Mouse (Mus musculus): ENCODE data around the gene 2010111I01Rik. TPM values are rescaled to one million over a fixed set of nuclear protein-coding genes. Genes with fewer than 3 reads are reported as not detected.

Gene 2010111I01Rik
- polyA plus RNA-seq, 1 experiment from 2014 or later = 146 TPM

DNA sequence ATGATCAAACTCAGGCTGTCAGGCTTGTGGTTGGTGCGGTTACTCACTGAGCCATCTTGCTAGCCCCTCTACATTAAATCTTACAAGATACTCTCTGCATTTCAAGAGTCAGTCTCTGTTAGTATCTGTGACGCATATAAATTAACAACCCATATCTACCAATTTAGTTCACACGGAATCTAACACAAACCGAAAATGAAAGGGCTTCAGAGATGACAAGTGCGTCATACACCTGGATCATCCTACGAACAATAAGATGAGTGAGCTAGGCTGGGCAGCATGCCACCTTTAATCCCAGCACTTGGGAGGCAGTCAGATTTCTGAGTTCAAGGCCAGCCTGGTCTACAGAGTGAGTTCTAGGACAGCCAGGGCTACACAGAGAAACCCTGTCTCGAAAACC is 355.1 kb downstream of the 2010111I01Rik start:
- DNase-seq (ENCODE audit: low spot score) = no peak
- 94% methylated on average over 7 of the region's 7 CpGs for WGBS

DNA sequence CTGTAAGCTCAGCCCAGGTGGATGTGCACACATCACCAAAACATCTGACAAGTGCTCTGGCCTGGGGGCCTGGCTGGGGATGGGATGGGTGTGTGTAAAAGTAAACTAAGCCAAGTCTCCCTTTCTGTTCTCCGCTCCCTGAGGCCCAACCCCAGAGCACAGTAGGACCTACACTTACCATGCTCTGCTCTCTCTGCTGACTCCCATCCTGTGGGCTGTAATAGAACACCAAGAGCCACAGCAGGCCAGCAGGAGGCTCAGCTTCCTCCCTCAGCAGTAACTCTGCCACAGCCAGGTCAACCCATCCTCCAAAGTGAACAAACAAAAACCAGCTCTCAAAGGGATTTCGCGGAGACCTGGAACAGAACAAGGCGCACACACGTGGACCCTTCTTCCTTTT is 357.0 kb downstream of the 2010111I01Rik start:
- H3K4me3 ChIP-seq (replicated peaks; ENCODE audit: low read depth, low read length) = no peak overlapping the region

More for the DNA sequence above, 355.1 kb downstream of the 2010111I01Rik start:
- ATAC-seq (replicated peaks; ENCODE audit: low FRiP score, low read depth) = no peak
- Histone ChIP-seq H3K4me3 (replicated peaks; ENCODE audit: low read depth, low read length) (no peak overlapping the region), H3K36me3 (ENCODE audit: insufficient read depth, low read length) (0 out of 2 replicates have a peak, but pooled peaks cover 5% of the 10 kb centered on the region), H3K4me1 (replicated peaks; ENCODE audit: insufficient read depth, low read length) (peaks cover 32% of the 10 kb centered on the region), H3K9ac (ENCODE audit: low read depth, low read length) (no peak overlapping the region), H3K4me2 (ENCODE audit: low read length) (no peak overlapping the region), H3K27ac (no peak overlapping the region), H3K27me3 (ENCODE audit: insufficient read depth, low read length) (no peaks in the 10 kb centered on the region), H3K9me3 (replicated peaks; ENCODE audit: low read length) (no peaks in the 10 kb centered on the region)
- no peak for TF ChIP-seq CTCF (IDR thresholded peaks at IDR 0.05; ENCODE audit: low read depth)

DNA sequence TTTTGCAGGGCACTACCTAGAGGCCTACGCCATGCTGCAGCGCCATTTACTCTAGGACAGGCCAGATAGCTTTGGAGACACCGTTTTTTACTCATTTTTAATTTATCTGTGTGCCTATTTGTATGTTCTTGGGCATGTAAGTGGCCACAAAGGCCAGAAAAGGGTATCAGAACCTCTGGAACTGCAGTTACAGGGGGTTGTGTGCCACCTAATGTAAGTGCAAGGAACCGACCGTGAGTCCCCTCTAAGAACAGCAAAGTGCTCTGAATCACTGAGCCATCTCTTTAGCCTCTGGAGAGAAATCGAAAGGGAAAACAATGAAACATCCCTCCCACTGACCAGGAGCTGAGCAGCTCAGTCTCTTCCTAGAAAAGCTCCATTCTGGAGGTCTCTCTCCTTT is 358.1 kb downstream of the 2010111I01Rik start:
- no peaks in the 10 kb centered on the region for H3K36me3 ChIP-seq (ENCODE audit: insufficient read depth, low read length)
- ATAC-seq (replicated peaks; ENCODE audit: low FRiP score, low read depth) (no peak), DNase-seq (ENCODE audit: low spot score) (no peak)
- peaks cover 26% of the 10 kb centered on the region for H3K4me1 ChIP-seq (replicated peaks; ENCODE audit: insufficient read depth, low read length)
- no peak overlapping the region for H3K4me3 ChIP-seq (replicated peaks; ENCODE audit: low read depth, low read length)
- no peaks in the 10 kb centered on the region for H3K27me3 ChIP-seq (ENCODE audit: insufficient read depth, low read length)
- no peaks in the 10 kb centered on the region for H3K9me3 ChIP-seq (replicated peaks; ENCODE audit: low read length)
- 74% methylated on average over 6 of the region's 6 CpGs for WGBS
- no peak overlapping the region for H3K4me2 ChIP-seq (ENCODE audit: low read length)
- H3K9ac ChIP-seq (ENCODE audit: low read depth, low read length) = no peak overlapping the region
- TF ChIP-seq CTCF (IDR thresholded peaks at IDR 0.05; ENCODE audit: low read depth) = peak; percentile 26; the same call in 1 of the 2 replicates
- H3K27ac ChIP-seq = 0 out of 2 replicates have a peak overlapping the region, but pooled peaks have one; percentile 1

More for the DNA sequence above, 357.0 kb downstream of the 2010111I01Rik start:
- ATAC-seq (replicated peaks; ENCODE audit: low FRiP score, low read depth) = 0 out of 2 replicates have a peak, but pooled peaks have one; percentile 16
- Histone ChIP-seq H3K9ac (ENCODE audit: low read depth, low read length) (no peak overlapping the region), H3K4me1 (replicated peaks; ENCODE audit: insufficient read depth, low read length) (peaks cover 29% of the 10 kb centered on the region), H3K27ac (peak overlapping the region; percentile 9; the same call in 1 of the 2 replicates), H3K9me3 (replicated peaks; ENCODE audit: low read length) (no peaks in the 10 kb centered on the region), H3K27me3 (ENCODE audit: insufficient read depth, low read length) (no peaks in the 10 kb centered on the region), H3K36me3 (ENCODE audit: insufficient read depth, low read length) (0 out of 2 replicates have a peak, but pooled peaks cover 5% of the 10 kb centered on the region), H3K4me2 (ENCODE audit: low read length) (no peak overlapping the region)
- TF ChIP-seq CTCF (IDR thresholded peaks at IDR 0.05; ENCODE audit: low read depth) = no peak
- 48% methylated on average over 5 of the region's 5 CpGs for WGBS
- peak; percentile 69 for DNase-seq (ENCODE audit: low spot score)

DNA sequence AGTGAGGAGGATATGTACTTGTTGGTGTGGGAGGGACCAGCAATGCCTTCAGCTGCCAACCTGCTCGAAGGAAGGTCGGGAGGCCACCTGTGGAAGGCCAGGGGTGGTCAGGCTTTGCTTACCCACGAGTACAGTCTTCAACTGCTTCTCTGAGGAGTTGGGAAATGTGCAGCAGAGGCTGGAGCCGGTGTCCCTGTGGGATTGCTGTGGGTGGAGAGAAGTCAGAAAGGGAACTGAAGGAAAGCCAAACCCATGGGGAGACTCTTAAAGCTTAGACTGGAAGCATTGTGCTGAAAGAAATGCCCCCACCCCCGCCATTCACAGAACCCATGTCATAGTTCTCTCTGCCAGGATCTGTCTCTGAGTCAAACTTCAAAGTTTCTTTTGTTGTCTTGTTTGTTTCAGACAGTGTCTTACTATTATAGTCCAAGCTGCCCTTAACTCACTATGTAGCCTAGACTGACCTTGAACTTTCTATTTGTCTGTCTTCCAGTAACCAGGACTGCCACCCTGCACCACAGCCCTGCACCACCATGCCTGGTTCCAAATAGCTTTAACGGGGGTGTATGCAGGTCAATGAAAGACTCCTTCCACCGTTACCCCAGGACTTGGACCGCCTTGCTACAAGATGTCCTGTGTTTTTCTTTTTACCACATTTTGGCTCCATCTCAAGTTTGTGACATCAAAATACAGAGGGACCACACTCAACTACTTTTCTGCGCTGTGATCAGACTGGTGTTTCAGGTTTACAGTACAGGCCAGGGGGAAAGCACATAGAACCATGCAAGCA is 358.8 kb downstream of the 2010111I01Rik start:
- Histone ChIP-seq H3K27ac (peak overlapping the region; percentile 1; the same call in 1 of the 2 replicates), H3K36me3 (ENCODE audit: insufficient read depth, low read length) (no peaks in the 10 kb centered on the region), H3K9me3 (replicated peaks; ENCODE audit: low read length) (no peaks in the 10 kb centered on the region), H3K4me3 (replicated peaks; ENCODE audit: low read depth, low read length) (no peak overlapping the region), H3K4me2 (ENCODE audit: low read length) (no peak overlapping the region), H3K27me3 (ENCODE audit: insufficient read depth, low read length) (no peaks in the 10 kb centered on the region), H3K4me1 (replicated peaks; ENCODE audit: insufficient read depth, low read length) (peaks cover 26% of the 10 kb centered on the region), H3K9ac (ENCODE audit: low read depth, low read length) (no peak overlapping the region)
- ATAC-seq (replicated peaks; ENCODE audit: low FRiP score, low read depth) (peak; percentile 14; the same call in 1 of the 2 replicates), DNase-seq (ENCODE audit: low spot score) (no peak)
- 48% methylated on average over 9 of the region's 9 CpGs for WGBS
- no peak for TF ChIP-seq CTCF (IDR thresholded peaks at IDR 0.05; ENCODE audit: low read depth)

DNA sequence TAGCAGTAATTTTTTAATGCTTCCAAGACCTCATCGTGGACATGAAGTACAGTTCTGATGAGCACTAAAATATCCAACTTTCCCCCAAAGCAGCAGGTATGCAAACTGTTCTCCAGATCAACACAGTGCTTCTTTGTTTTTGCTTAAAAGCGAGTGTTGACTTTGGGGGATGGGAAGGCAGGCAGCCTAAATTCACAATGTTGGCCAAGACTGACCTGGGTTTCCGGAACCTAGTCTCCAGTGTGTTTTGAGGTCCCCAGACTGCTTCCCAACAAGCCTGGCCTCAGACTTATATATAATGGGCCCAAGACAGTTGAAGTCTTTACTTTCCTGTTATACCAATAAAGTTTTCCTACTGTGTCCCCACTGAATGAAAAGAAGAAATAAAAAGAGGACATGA is 359.6 kb downstream of the 2010111I01Rik start:
- 33% methylated on average over 3 of the region's 3 CpGs for WGBS
- ATAC-seq (replicated peaks; ENCODE audit: low FRiP score, low read depth) (no peak), DNase-seq (ENCODE audit: low spot score) (no peak)
- H3K4me1 ChIP-seq (replicated peaks; ENCODE audit: insufficient read depth, low read length) = peaks cover 26% of the 10 kb centered on the region
- no peaks in the 10 kb centered on the region for H3K9me3 ChIP-seq (replicated peaks; ENCODE audit: low read length)
- peak overlapping the region; percentile 58 for H3K27ac ChIP-seq
- no peak overlapping the region for H3K9ac ChIP-seq (ENCODE audit: low read depth, low read length)
- no peak overlapping the region for H3K4me3 ChIP-seq (replicated peaks; ENCODE audit: low read depth, low read length)
- no peaks in the 10 kb centered on the region for H3K27me3 ChIP-seq (ENCODE audit: insufficient read depth, low read length)
- no peak for TF ChIP-seq CTCF (IDR thresholded peaks at IDR 0.05; ENCODE audit: low read depth)
- no peak overlapping the region for H3K4me2 ChIP-seq (ENCODE audit: low read length)
- no peaks in the 10 kb centered on the region for H3K36me3 ChIP-seq (ENCODE audit: insufficient read depth, low read length)

DNA sequence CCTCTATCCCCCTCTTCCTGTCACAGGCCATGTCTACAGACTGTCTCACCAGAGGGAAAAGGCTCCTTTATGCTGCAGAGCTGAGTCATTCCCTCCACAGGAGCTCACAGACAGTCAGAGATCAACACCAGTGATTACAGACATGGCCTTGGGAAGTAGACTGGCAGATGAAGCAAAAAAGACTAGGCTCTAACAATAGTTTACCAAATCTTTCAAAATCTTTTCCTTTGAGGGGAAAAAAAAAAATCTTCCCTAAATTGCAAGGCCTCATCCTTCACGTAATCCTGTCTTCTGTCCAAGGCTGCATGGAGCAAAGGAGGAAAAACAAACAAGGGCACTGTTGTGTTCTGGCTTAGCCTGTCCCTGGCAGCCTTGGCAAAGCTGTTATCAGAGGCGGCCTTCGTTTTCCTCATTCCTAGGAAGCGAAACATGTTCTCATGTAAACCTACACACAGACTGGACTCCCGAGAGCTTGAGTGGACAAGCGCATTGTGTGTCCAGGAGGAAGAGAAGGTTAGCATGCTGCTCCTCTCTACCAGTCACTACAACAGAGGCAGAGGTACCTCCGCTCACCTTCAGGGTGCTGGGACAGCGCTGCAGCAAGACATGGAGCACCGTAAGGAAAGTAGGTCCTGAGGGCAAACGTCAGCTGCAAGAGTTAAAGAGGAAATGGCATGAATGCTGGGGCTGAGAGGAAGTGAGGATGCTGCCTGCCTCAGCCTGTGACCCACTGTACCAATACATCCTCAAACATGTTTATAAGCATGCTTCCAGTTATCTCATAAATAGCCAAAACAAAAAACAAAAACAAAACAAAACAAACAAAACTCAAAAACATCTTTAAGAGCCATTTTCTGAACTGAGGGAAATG is 360.5 kb downstream of the 2010111I01Rik start:
- Histone ChIP-seq H3K4me1 (replicated peaks; ENCODE audit: insufficient read depth, low read length) (peaks cover 26% of the 10 kb centered on the region), H3K27ac (peak overlapping the region; percentile 58), H3K4me2 (ENCODE audit: low read length) (no peak overlapping the region), H3K9me3 (replicated peaks; ENCODE audit: low read length) (no peaks in the 10 kb centered on the region), H3K36me3 (ENCODE audit: insufficient read depth, low read length) (no peaks in the 10 kb centered on the region), H3K27me3 (ENCODE audit: insufficient read depth, low read length) (no peaks in the 10 kb centered on the region), H3K4me3 (replicated peaks; ENCODE audit: low read depth, low read length) (no peak overlapping the region), H3K9ac (ENCODE audit: low read depth, low read length) (no peak overlapping the region)
- TF ChIP-seq CTCF (IDR thresholded peaks at IDR 0.05; ENCODE audit: low read depth) = no peak
- 67% methylated on average over 10 of the region's 10 CpGs for WGBS
- no peak for DNase-seq (ENCODE audit: low spot score)
- no peak for ATAC-seq (replicated peaks; ENCODE audit: low FRiP score, low read depth)
